7 mouse cellular contexts compared by ENCODE assay signal in genomic region chr9:87144106-87144505, GRCm38 (mm10). TPM values are rescaled to one million over a fixed set of nuclear protein-coding genes. Genes with fewer than 3 reads are reported as not detected.
DNase-seq lines count a peak whose midpoint lies in the region; ATAC-seq and TF ChIP-seq lines count a peak whose summit lies in the region.

Gene Mrap2 (plus strand): TSS chr9:87144306.

- H3K9ac ChIP-seq in midbrain, embryonic 12.5 days (replicated peaks) = no peak within 1 kb of the TSS; the same call in 1 of the 2 replicates
- H3K9ac ChIP-seq in stomach, postnatal 0 days (ENCODE audit: low read length) = no peak within 1 kb of the TSS

- no peak for TF ChIP-seq EP300 in stomach, postnatal 0 days (optimal IDR thresholded peaks at IDR 0.05)

- whole genome bisulfite sequencing in midbrain, embryonic 12.5 days = 2% methylated on average over 29 of the region's 29 CpGs
- 3% methylated on average over 29 of the region's 29 CpGs for WGBS in stomach, postnatal 0 days

- H3K27ac ChIP-seq in midbrain, embryonic 12.5 days (replicated peaks) = no peak within 1 kb of the TSS
- no peak within 1 kb of the TSS for H3K27ac ChIP-seq in stomach, postnatal 0 days (replicated peaks)

- H3K27me3 ChIP-seq in midbrain, embryonic 12.5 days = peaks cover 38% of the 10 kb centered on the region
- no peaks in the 10 kb centered on the region for H3K27me3 ChIP-seq in stomach, postnatal 0 days (ENCODE audit: control insufficient read depth, insufficient read depth, low read length)

- no peaks in the 10 kb centered on the region for H3K9me3 ChIP-seq in midbrain, embryonic 12.5 days
- no peaks in the 10 kb centered on the region for H3K9me3 ChIP-seq in stomach, postnatal 0 days (ENCODE audit: control insufficient read depth, low read length)

- intact Hi-C loops in gastrocnemius, postnatal 14 days (cut with DNase I; ENCODE audit: low total_unique reads) = no loop called here
- intact Hi-C loops in left cerebral cortex, postnatal 36 days (cut with DNase I) = no loop called here

- DNase-seq in adrenal gland, postnatal 36 days = peak; percentile 86 to 87
- peak; percentile 31 for DNase-seq in gastrocnemius, postnatal 14 days
- peak; percentile 51 for DNase-seq in kidney, adult 18-20 months
- DNase-seq in left cerebral cortex, postnatal 36 days (ENCODE audit: low spot score in 2 of 2) = peak; percentile 60 to 71
- DNase-seq in stomach, postnatal 0 days (ENCODE audit: low spot score) = peak; percentile 69

- peak; percentile 83 for ATAC-seq in common myeloid progenitor, adult 5-6 weeks (replicated peaks; ENCODE audit: low read depth, poor library complexity, severe bottlenecking)
- ATAC-seq in midbrain, embryonic 12.5 days (ENCODE audit: low FRiP score, low read depth) = peak; percentile 92
- ATAC-seq in stomach, postnatal 0 days (ENCODE audit: low FRiP score, low TSS enrichment) = peak; percentile 82

- H3K4me1 ChIP-seq in midbrain, embryonic 12.5 days = peaks cover 9% of the 10 kb centered on the region; the same call in 1 of the 2 replicates
- H3K4me1 ChIP-seq in stomach, postnatal 0 days (replicated peaks; ENCODE audit: control insufficient read depth, insufficient read depth) = no peaks in the 10 kb centered on the region

- H3K4me2 ChIP-seq in midbrain, embryonic 12.5 days (replicated peaks) = peak within 1 kb of the TSS; percentile 54
- peak within 1 kb of the TSS; percentile 47 for H3K4me2 ChIP-seq in stomach, postnatal 0 days (replicated peaks; ENCODE audit: low read depth)

- peak; percentile 64 for TF ChIP-seq CTCF in stomach, postnatal 0 days (IDR thresholded peaks at IDR 0.05; ENCODE audit: low read depth)

- H3K4me3 ChIP-seq in midbrain, embryonic 12.5 days = peak within 1 kb of the TSS; percentile 30
- H3K4me3 ChIP-seq in stomach, postnatal 0 days (ENCODE audit: low read depth, low read length) = peak within 1 kb of the TSS; percentile 20

- H3K36me3 ChIP-seq in midbrain, embryonic 12.5 days = no peaks in the 10 kb centered on the region
- H3K36me3 ChIP-seq in stomach, postnatal 0 days (ENCODE audit: control insufficient read depth, insufficient read depth, low read length) = no peaks in the 10 kb centered on the region

RNA-seq across cellular contexts. Expression of gene Mrap2, which starts in this region (rescaled TPM):
- 1 to 10 TPM; 2.2 to 2.7 TPM for total RNA-seq in adrenal gland, postnatal 36 days (2021)
- total RNA-seq in common myeloid progenitor, adult 5-6 weeks (2017) = not detected in 2 replicates
- total RNA-seq in gastrocnemius, postnatal 14 days (2021) = under 1 TPM; 0.31 to 0.68 TPM
- total RNA-seq in left cerebral cortex, postnatal 36 days (2021) = 1 to 10 TPM; 4.1 to 4.3 TPM
- polyA plus RNA-seq in midbrain, embryonic 12.5 days (2016; fragmentation: Nextera tagmentation; extraction: Ambion mirVana) = 0.09 TPM in 1 of 2 replicates, not detected in the other
- 0.18 and 0.34 TPM in 2 replicates for polyA plus RNA-seq in stomach, postnatal 0 days (2015; fragmentation: Nextera tagmentation; extraction: Ambion mirVana)

Comparison
In these comparisons a context has a peak if more than half of its experiments do, and no peak if none do; other contexts are left out.
1. Peak in ATAC-seq in common myeloid progenitor, adult 5-6 weeks; RNA of the gene not detected or under 1 TPM.
2. Peak in DNase-seq in gastrocnemius, postnatal 14 days; RNA of the gene not detected or under 1 TPM.
3. Peak in ATAC-seq, H3K4me3 ChIP-seq and H3K4me2 ChIP-seq in midbrain, embryonic 12.5 days; RNA of the gene not detected or under 1 TPM.
4. Peak in DNase-seq, ATAC-seq, H3K4me3 ChIP-seq and H3K4me2 ChIP-seq in stomach, postnatal 0 days; RNA of the gene not detected or under 1 TPM.
5. DNase-seq: peak in every context shown above with its lines; median percentile 86 in adrenal gland, postnatal 36 days; 69 in stomach, postnatal 0 days; 66 in left cerebral cortex, postnatal 36 days; 51 in kidney, adult 18-20 months; 31 in gastrocnemius, postnatal 14 days.